Mouse (Mus musculus) spleen, adult 10 weeks (tissue): ENCODE data around the gene Adh1. TPM values are rescaled to one million over a fixed set of nuclear protein-coding genes. Genes with fewer than 3 reads are reported as not detected.

Source experiments
- polyA plus RNA-seq: library from polyadenylated mRNA; stranded (reverse); fragments of 350-450 nt; fragmentation: Illumina TruSeq; extraction: RNeasy Lipid Tissue Mini Kit (QIAGEN cat#74804); gene quantifications from one replicate; pipeline ENCODE4 v1.2.3, GENCODE M21; 2015; ENCODE audit warnings: low replicate concordance; ENCODE audit not compliant: insufficient read depth

Gene Adh1
- polyA plus RNA-seq: 1.3 TPM

DNA sequence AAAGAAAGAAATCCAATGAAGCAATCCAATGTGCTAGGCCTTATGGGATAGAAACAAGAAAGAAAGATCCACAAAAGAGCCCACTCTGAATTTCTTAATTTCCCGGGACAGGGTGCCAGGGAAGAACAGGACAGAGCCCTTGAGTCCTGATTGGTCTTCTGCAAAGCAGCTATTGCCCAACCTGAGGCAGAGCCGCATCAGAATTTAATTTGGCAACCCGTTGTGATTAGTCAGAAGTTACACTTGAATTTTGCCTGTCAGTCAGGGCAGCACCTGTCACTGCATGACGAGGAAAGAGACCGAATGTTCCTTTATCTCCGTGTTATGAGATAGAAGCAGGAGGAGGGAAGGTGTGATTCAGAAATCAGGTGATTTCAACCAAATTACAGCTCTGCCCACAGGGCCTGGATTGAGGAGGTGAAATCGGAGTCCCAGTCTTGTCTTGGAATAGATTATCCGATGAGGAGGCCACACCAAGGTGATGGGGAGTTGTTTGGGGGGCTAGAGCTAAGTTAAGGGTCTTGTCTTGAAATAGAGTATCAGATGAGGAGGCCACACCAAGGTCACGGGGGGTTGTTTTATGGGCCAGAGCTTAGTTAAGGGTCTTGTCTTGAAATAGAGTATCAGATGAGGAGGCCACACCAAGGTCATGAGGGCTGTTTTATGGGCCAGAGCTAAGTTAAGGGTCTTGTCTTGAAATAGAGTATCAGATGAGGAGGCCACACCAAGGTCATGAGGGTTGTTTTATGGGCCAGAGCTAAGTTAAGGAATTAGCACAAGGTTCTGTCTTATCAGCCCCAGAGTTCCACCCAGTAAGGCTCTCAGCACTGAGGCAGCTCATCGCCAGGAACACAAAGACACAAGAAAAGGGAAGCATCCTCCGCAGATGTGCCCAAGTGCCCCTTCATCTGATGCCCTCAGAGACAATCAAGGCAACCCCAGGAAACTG lies at the start of gene Adh1:
Gene Adh1, plus strand, starts transcription at position 271 of the 949 bp plus-strand sequence.

DNA sequence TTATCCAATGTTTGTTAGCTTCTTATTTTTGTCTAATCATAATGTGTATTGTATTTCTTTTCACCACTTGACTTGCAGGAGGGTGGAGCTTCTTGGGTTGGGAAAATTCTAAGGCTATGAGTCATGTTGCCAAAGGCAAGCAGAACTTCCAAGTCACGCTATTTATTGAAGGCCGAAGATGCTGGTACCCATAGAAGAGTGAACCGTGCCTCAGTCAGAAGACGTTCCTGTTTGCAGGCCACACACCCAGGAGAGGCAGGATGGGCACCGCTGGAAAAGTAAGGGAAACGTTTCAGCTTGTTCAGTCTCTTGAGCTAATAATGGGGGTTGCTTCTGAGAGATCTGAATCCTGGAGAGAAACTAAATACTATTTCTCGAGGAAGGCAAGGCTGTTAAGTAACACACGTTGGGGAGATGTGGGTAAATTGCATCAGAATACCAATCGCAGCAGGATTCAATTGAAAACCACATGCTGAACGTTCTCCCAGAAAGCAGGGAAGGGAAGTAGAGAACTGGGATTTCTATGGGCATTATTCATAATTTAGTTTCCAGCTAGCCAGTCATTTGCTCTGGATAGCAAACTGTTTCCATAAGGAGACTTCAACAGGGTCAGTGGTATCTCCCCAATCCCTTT lies 43.0 kb upstream of the Adh1 start, which contains the start of gene Adh7:
Gene Adh7, plus strand, starts transcription at position 130 of the 634 bp plus-strand sequence.

DNA sequence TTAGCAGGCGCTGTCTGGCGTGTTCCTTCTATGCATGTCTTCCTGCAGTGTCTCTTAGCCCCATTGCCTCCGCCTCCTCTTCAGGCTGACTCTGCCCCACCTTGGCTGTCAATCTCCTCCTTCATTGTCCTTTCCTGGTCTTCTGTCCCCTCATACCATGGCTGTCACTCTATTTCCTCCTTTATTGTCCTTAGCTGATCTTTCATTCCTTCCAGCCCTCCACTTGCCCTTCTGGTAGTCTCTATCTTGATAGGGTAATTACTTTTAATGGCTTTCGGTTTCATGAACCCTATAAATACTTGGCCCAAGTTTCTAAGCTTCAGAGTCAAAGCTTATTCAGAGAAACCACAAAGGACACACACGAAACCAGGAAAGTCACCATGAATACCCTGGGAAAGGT lies 52.2 kb downstream of the Adh1 start, which contains the start of gene Adh6a:
Gene Adh6a, plus strand, starts transcription at position 322 of the 400 bp plus-strand sequence.

Other genes with a start within 250 kb of the Adh1 start
- 0.19 TPM for gene 1110002E22Rik, start 195.9 kb upstream of the Adh1 start, polyA plus RNA-seq
- not detected for gene Gm5105, start 193.6 kb upstream of the Adh1 start, polyA plus RNA-seq
- 14.4 TPM for gene Trmt10a, start 117.5 kb upstream of the Adh1 start, polyA plus RNA-seq
- gene Mttp, start 116.0 kb upstream of the Adh1 start, polyA plus RNA-seq: 2.4 TPM
- not detected for gene 4930579F01Rik, start 67.2 kb upstream of the Adh1 start, polyA plus RNA-seq
- not detected for gene Adh7, start 43.2 kb upstream of the Adh1 start, polyA plus RNA-seq
- not detected for gene Adh6a, start 52.3 kb downstream of the Adh1 start, polyA plus RNA-seq
- gene Adh6b, start 80.8 kb downstream of the Adh1 start, polyA plus RNA-seq: not detected
- not detected for gene Adh4, start 154.5 kb downstream of the Adh1 start, polyA plus RNA-seq
- gene Adh5, start 182.1 kb downstream of the Adh1 start, polyA plus RNA-seq: 96.8 TPM
- gene Metap1, start 228.5 kb downstream of the Adh1 start, polyA plus RNA-seq: 57.8 TPM